Mouse (Mus musculus): ENCODE data around the gene Cldn9. TPM values are rescaled to one million over a fixed set of nuclear protein-coding genes. Genes with fewer than 3 reads are reported as not detected.

Gene Cldn9
- total and polyA plus RNA-seq, 2 experiments from 2014 or later: 0.25 to 0.55 TPM

GRCm38 (mm10) chr17:23722376-23723125, 38.7 kb upstream of the Cldn9 start, which contains the start of gene 1520401A03Rik:
TSS of gene 1520401A03Rik (minus strand) at chr17:23722783.
- 77% methylated on average over 7 of the region's 7 CpGs for WGBS
- Histone ChIP-seq H3K4me1 (ENCODE audit: insufficient read depth, low read length) (0 out of 2 replicates have a peak, but pooled peaks cover 5% of the 10 kb centered on the region), H3K27ac (ENCODE audit: low read depth, low read length) (no peak within 1 kb of the TSS), H3K27me3 (ENCODE audit: insufficient read depth, low read length) (no peaks in the 10 kb centered on the region), H3K36me3 (ENCODE audit: insufficient read depth, low read length) (no peaks in the 10 kb centered on the region), H3K9ac (replicated peaks; ENCODE audit: low read length, poor library complexity, severe bottlenecking) (no peak within 1 kb of the TSS), H3K4me3 (ENCODE audit: low read depth, low read length) (no peak within 1 kb of the TSS), H3K9me3 (ENCODE audit: low read length) (no peaks in the 10 kb centered on the region), H3K4me2 (ENCODE audit: low read depth, low read length, poor library complexity, severe bottlenecking) (no peak within 1 kb of the TSS)
- ATAC-seq (ENCODE audit: low FRiP score) (no peak), DNase-seq (ENCODE audit: low spot score) (no peak)
- TF ChIP-seq CTCF (IDR thresholded peaks at IDR 0.05): no peak

GRCm38 (mm10) chr17:23721886-23722285, 38.1 kb upstream of the Cldn9 start:
- no peaks in the 10 kb centered on the region for H3K36me3 ChIP-seq (ENCODE audit: insufficient read depth, low read length)
- ATAC-seq (ENCODE audit: low FRiP score) (no peak), DNase-seq (ENCODE audit: low spot score) (no peak)
- no peak overlapping the region for H3K4me3 ChIP-seq (ENCODE audit: low read depth, low read length)
- no peaks in the 10 kb centered on the region for H3K27me3 ChIP-seq (ENCODE audit: insufficient read depth, low read length)
- no peak overlapping the region for H3K4me2 ChIP-seq (ENCODE audit: low read depth, low read length, poor library complexity, severe bottlenecking)
- H3K4me1 ChIP-seq (ENCODE audit: insufficient read depth, low read length): 0 out of 2 replicates have a peak, but pooled peaks cover 5% of the 10 kb centered on the region
- no peak overlapping the region for H3K9ac ChIP-seq (replicated peaks; ENCODE audit: low read length, poor library complexity, severe bottlenecking)
- no peaks in the 10 kb centered on the region for H3K9me3 ChIP-seq (ENCODE audit: low read length)
- H3K27ac ChIP-seq (ENCODE audit: low read depth, low read length): no peak overlapping the region
- 69% methylated on average over 2 of the region's 2 CpGs for WGBS
- no peak for TF ChIP-seq CTCF (IDR thresholded peaks at IDR 0.05)

- H3K9me3 ChIP-seq (ENCODE audit: low read length): no peaks in the 10 kb centered on the region
- H3K27ac ChIP-seq (ENCODE audit: low read depth, low read length): no peak overlapping the region
- no peak overlapping the region for H3K9ac ChIP-seq (replicated peaks; ENCODE audit: low read length, poor library complexity, severe bottlenecking)
- no peak for TF ChIP-seq CTCF (IDR thresholded peaks at IDR 0.05)
- no peaks in the 10 kb centered on the region for H3K27me3 ChIP-seq (ENCODE audit: insufficient read depth, low read length)
- no peak overlapping the region for H3K4me2 ChIP-seq (ENCODE audit: low read depth, low read length, poor library complexity, severe bottlenecking)
- no peaks in the 10 kb centered on the region for H3K4me1 ChIP-seq (ENCODE audit: insufficient read depth, low read length)
- H3K36me3 ChIP-seq (ENCODE audit: insufficient read depth, low read length): no peaks in the 10 kb centered on the region
- DNase-seq (ENCODE audit: low spot score): no peak
- no peak overlapping the region for H3K4me3 ChIP-seq (ENCODE audit: low read depth, low read length)
- WGBS: 42% methylated on average over 1 of the region's 1 CpGs
- ATAC-seq (ENCODE audit: low FRiP score): no peak
Measured at GRCm38 (mm10) chr17:23719455-23719854, 35.6 kb upstream of the Cldn9 start.

- Histone ChIP-seq H3K36me3 (ENCODE audit: insufficient read depth, low read length) (no peaks in the 10 kb centered on the region), H3K9me3 (ENCODE audit: low read length) (no peaks in the 10 kb centered on the region), H3K27me3 (ENCODE audit: insufficient read depth, low read length) (no peaks in the 10 kb centered on the region), H3K27ac (ENCODE audit: low read depth, low read length) (no peak overlapping the region), H3K4me3 (ENCODE audit: low read depth, low read length) (no peak overlapping the region), H3K9ac (replicated peaks; ENCODE audit: low read length, poor library complexity, severe bottlenecking) (no peak overlapping the region), H3K4me1 (ENCODE audit: insufficient read depth, low read length) (no peaks in the 10 kb centered on the region), H3K4me2 (ENCODE audit: low read depth, low read length, poor library complexity, severe bottlenecking) (no peak overlapping the region)
- no peak for ATAC-seq (ENCODE audit: low FRiP score)
- no peak for TF ChIP-seq CTCF (IDR thresholded peaks at IDR 0.05)
- DNase-seq (ENCODE audit: low spot score): no peak
- 58% methylated on average over 2 of the region's 2 CpGs for WGBS
Measured at GRCm38 (mm10) chr17:23717003-23717402, 33.2 kb upstream of the Cldn9 start.

DNA sequence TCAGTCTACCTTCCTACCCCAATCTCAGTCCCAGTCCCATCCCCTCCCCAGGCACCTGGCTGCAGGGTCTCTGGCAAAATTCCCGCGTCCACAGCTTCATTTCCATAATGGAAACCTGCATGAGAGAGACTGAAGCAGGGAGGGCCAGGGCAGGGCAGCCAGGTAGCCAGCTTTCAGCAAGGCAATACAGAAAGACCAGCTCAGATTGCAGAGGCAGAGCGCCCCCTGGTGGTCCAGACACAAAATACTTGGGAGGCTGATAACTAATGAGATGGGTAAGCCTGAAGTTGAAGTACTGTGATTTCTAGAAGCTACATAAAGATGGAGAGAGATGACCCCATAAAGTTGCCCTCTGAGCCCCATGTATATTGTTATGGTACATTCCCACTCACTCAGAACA, 22.4 kb upstream of the Cldn9 start:
- DNase-seq (ENCODE audit: low spot score) (peak; percentile 78), ATAC-seq (ENCODE audit: low FRiP score) (peak; percentile 53; the same call in 1 of the 2 replicates)
- TF ChIP-seq CTCF (IDR thresholded peaks at IDR 0.05): peak; percentile 93
- H3K27ac ChIP-seq (ENCODE audit: low read depth, low read length): no peak overlapping the region
- H3K4me2 ChIP-seq (ENCODE audit: low read depth, low read length, poor library complexity, severe bottlenecking): no peak overlapping the region
- no peaks in the 10 kb centered on the region for H3K27me3 ChIP-seq (ENCODE audit: insufficient read depth, low read length)
- no peaks in the 10 kb centered on the region for H3K4me1 ChIP-seq (ENCODE audit: insufficient read depth, low read length)
- no peak overlapping the region for H3K4me3 ChIP-seq (ENCODE audit: low read depth, low read length)
- 0% methylated on average over 3 of the region's 3 CpGs for WGBS
- H3K36me3 ChIP-seq (ENCODE audit: insufficient read depth, low read length): no peaks in the 10 kb centered on the region
- no peaks in the 10 kb centered on the region for H3K9me3 ChIP-seq (ENCODE audit: low read length)
- no peak overlapping the region for H3K9ac ChIP-seq (replicated peaks; ENCODE audit: low read length, poor library complexity, severe bottlenecking)

- DNase-seq (ENCODE audit: low spot score): no peak
Measured at GRCm38 (mm10) chr17:23705525-23706104, 21.8 kb upstream of the Cldn9 start.

More at GRCm38 (mm10) chr17:23705525-23706104, 21.8 kb upstream of the Cldn9 start:
- Histone ChIP-seq H3K4me1 (ENCODE audit: insufficient read depth, low read length) (no peaks in the 10 kb centered on the region), H3K4me2 (ENCODE audit: low read depth, low read length, poor library complexity, severe bottlenecking) (no peak overlapping the region), H3K36me3 (ENCODE audit: insufficient read depth, low read length) (no peaks in the 10 kb centered on the region), H3K27me3 (ENCODE audit: insufficient read depth, low read length) (no peaks in the 10 kb centered on the region), H3K4me3 (ENCODE audit: low read depth, low read length) (no peak overlapping the region), H3K27ac (ENCODE audit: low read depth, low read length) (no peak overlapping the region), H3K9ac (replicated peaks; ENCODE audit: low read length, poor library complexity, severe bottlenecking) (no peak overlapping the region), H3K9me3 (ENCODE audit: low read length) (no peaks in the 10 kb centered on the region)
- WGBS: 81% methylated on average over 7 of the region's 7 CpGs
- no peak for TF ChIP-seq CTCF (IDR thresholded peaks at IDR 0.05)
- ATAC-seq (ENCODE audit: low FRiP score): no peak
